Mouse (Mus musculus) brain, embryonic 14.5 days (tissue): ENCODE data around the gene Cox7a2l.

Source experiments
- CTCF ChIP-seq: fragments of 200-500 bp; IDR thresholded peaks from 2 replicates; pipeline ENCODE4 v1.5.1; 2012; ENCODE audit warnings: inconsistent platforms, mild to moderate bottlenecking, moderate library complexity, borderline replicate concordance; ENCODE audit not compliant: insufficient read depth, insufficient read length; ENCODE audit errors: extremely low read depth
- POLR2A ChIP-seq: fragments of 200-500 bp; IDR thresholded peaks from 2 replicates; pipeline ENCODE4 v1.6.1; 2012; ENCODE audit warnings: mild to moderate bottlenecking, inconsistent platforms, borderline replicate concordance; ENCODE audit not compliant: poor library complexity, insufficient read depth, insufficient read length, severe bottlenecking; ENCODE audit errors: extremely low read depth

DNA sequence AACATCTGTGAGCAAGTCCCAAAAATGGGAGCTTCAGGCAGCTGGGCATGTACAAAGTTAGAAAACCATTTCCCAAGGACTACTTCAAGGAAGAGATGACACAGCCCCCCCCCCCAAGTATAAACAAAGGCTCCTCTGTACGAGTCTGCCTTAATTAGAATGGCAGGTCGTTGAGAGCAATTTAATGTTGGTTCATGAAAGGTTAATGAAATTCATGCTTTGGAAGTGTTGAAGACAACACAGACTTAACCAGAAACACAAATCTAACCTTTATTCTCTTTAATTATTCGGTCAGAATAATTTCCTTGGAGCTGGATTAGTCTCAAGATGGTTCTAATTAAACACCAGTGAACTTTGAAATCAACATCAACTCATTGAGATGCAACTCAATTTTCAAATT lies 29.4 kb downstream of the Cox7a2l start:
- no peak for TF ChIP-seq CTCF
- TF ChIP-seq POLR2A: no peak
